Mouse (Mus musculus) midbrain, postnatal 0 days (tissue): Measurements from ENCODE around the gene Lrrc61. TPM values are rescaled to one million over a fixed set of nuclear protein-coding genes. Genes with fewer than 3 reads are reported as not detected.
"Not testable (repeated sequence)": the region's sequence is repeated elsewhere in the genome, so short reads cannot be mapped to it uniquely, and the experiment has no call there.

ENCODE experiments used
- ATAC-seq: fragments of 200-750 bp; cut with Nextera tagmentation; 2 replicates; pipeline ENCODE4 v1.8.0; 2017; ENCODE audit warnings: moderate number of reproducible peaks, mild to moderate bottlenecking, moderate TSS enrichment, moderate library complexity; ENCODE audit not compliant: low FRiP score
- DNase-seq: peaks from one replicate; pipeline ENCODE4 v3.0.0-alpha.2; 2015; ENCODE audit warnings: low spot score
- H3K27ac ChIP-seq: fragments of 300-500 bp; sonication (generic); 2 replicates; pipeline ENCODE4 v1.5.1; 2014; ENCODE audit warnings: low read depth, mild to moderate bottlenecking, low read length, mixed read lengths
- H3K27me3 ChIP-seq: fragments of 300-500 bp; sonication (generic); 2 replicates; pipeline ENCODE4 v1.6.1; 2014; ENCODE audit warnings: low read length, control low read depth, mixed read lengths; ENCODE audit not compliant: insufficient read depth
- H3K36me3 ChIP-seq: fragments of 300-500 bp; sonication (generic); 2 replicates; pipeline ENCODE4 v1.6.1; 2014; ENCODE audit warnings: low read length, control low read depth, mixed read lengths; ENCODE audit not compliant: insufficient read depth
- H3K4me1 ChIP-seq: fragments of 300-500 bp; sonication (generic); 2 replicates; pipeline ENCODE4 v1.6.1; 2014; ENCODE audit warnings: mild to moderate bottlenecking, control low read depth, antibody characterized with exemption, low read length, mixed read lengths; ENCODE audit not compliant: insufficient read depth
- H3K4me2 ChIP-seq: fragments of 300-500 bp; sonication (generic); 2 replicates; pipeline ENCODE4 v1.6.1; 2014; ENCODE audit warnings: low read depth, mild to moderate bottlenecking, low read length, mixed read lengths; ENCODE audit not compliant: poor library complexity, severe bottlenecking
- H3K4me3 ChIP-seq: fragments of 300-500 bp; sonication (generic); 2 replicates; pipeline ENCODE4 v1.5.1; 2014; ENCODE audit warnings: low read depth, mild to moderate bottlenecking, low read length, moderate library complexity
- H3K9ac ChIP-seq: fragments of 300-500 bp; sonication (generic); replicated peaks from 2 replicates; pipeline ENCODE4 v1.6.1; 2014; ENCODE audit warnings: mild to moderate bottlenecking, low read length, moderate library complexity, mixed read lengths; ENCODE audit not compliant: poor library complexity, severe bottlenecking
- H3K9me3 ChIP-seq: fragments of 300-500 bp; sonication (generic); 2 replicates; pipeline ENCODE4 v1.6.1; 2016; ENCODE audit warnings: low read length, control low read depth
- CTCF ChIP-seq: IDR thresholded peaks from 2 replicates; pipeline ENCODE4 v1.5.1; 2016; ENCODE audit warnings: antibody characterized with exemption, mild to moderate bottlenecking
- WGBS: fragments of 180-500 bp; shearing (Covaris S2); extraction: QIAGEN DNeasy Blood & Tissue Kit; methylation state at CpG from one replicate; pipeline ENCODE4 v1.1.7; 2014; 5-methylcytosine and 5-hydroxymethylcytosine counted together
- polyA plus RNA-seq: library from polyadenylated mRNA; unstranded; fragments of >200 nt; fragmentation: Nextera tagmentation; extraction: Ambion mirVana; gene quantifications from 2 replicates; pipeline ENCODE4 v1.2.1, GENCODE M21; 2015
- total RNA-seq: library from RNA; depleted of rRNA; stranded (reverse); fragments of >200 nt; gene quantifications from 2 replicates; pipeline ENCODE4 v1.2.3, GENCODE M21; 2014; rRNA removed

The Lrrc61 gene
- total RNA-seq (29.4 and 82.4 TPM in 2 replicates), polyA plus RNA-seq (21.4 and 23.3 TPM in 2 replicates)

DNA sequence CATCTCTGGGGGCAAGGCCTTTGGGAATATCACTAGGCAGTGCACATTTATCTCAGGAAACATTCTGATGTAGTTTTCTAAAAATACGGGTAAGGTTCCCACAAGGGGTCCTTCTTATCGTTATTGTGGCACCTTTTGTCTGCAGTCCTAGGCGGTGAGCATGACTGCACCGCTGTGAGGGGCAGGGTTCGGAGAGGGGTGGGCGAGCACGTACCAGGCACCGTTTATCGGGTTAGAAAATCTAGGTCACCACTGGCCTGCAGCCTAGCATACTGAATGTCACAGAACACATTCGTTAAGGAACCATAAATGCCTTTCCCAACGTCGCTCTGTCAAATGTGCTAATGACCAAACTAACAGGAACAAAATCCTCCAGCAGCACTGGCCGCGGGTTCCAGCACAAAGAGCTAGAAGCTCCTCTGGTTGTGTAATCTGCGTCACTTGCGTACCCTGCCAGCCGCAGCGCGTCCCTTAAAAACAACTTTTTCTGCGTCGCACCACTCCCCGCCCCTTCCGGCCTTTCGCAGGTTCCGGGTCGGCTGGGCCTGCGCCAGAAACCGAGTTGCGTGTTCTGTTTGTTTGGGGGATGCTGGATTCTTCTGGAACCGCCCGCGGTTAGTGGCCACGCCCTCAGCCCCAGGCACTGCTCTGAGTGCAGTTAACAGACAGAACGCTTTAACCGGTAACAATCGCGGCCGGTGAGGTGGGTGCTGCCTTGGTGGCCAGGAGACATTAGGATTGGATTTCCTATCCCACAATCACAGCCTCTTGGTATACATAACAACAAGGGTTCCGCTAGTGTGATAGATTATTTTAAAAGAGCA is at the start of gene Lrrc61:
Lrrc61 (plus strand) TSS at position 517 of the 824 bp plus-strand sequence.
- Histone ChIP-seq H3K27ac (peak within 1 kb of the TSS; percentile 98), H3K4me2 (peak within 1 kb of the TSS; percentile 75), H3K36me3 (peaks cover 10% of the 10 kb centered on the region; the same call in 1 of the 2 replicates), H3K9me3 (no peaks in the 10 kb centered on the region), H3K4me1 (peaks cover 11% of the 10 kb centered on the region; the same call in 1 of the 2 replicates), H3K4me3 (peak within 1 kb of the TSS; percentile 53), H3K9ac (peak within 1 kb of the TSS; percentile 65), H3K27me3 (no peaks in the 10 kb centered on the region)
- WGBS: under 1% methylated on average over 39 of the region's 39 CpGs
- TF ChIP-seq CTCF: no peak; the same call in 1 of the 2 replicates
- ATAC-seq (peak; percentile 93), DNase-seq (peak; percentile 98)

DNA sequence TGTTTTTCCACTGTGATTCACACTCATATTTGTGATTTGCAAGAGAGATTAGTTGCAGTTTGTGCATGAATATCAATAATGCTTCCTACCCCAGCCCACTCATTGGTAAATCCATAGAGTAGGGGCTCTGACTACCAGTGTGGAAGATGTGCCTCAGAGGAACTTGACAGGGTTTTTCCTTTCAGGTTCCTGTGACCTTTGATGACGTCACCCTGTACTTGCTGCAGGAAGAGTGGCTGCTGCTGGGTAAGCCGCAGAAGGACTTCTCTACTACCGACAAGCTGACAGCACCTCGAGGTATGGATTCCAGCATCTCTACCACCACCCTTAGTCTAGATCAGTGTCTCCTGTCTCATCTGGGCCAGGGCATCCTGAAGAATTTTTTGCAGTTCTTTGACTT is 46.5 kb upstream of the Lrrc61 start:
- H3K27ac ChIP-seq: no peak overlapping the region
- H3K27me3 ChIP-seq: no peaks in the 10 kb centered on the region
- ATAC-seq (no peak), DNase-seq (no peak)
- H3K4me1 ChIP-seq: no peaks in the 10 kb centered on the region
- WGBS: 78% methylated on average over 4 of the region's 4 CpGs
- no peaks in the 10 kb centered on the region for H3K9me3 ChIP-seq
- TF ChIP-seq CTCF: no peak
- H3K36me3 ChIP-seq: peaks cover 17% of the 10 kb centered on the region
- no peak overlapping the region for H3K4me2 ChIP-seq
- H3K9ac ChIP-seq: no peak overlapping the region
- H3K4me3 ChIP-seq: no peak overlapping the region

GRCm38 (mm10) chr6:48510426-48510825 is 44.2 kb upstream of the Lrrc61 start:
- no peaks in the 10 kb centered on the region for H3K4me1 ChIP-seq
- no peak overlapping the region for H3K9ac ChIP-seq
- H3K36me3 ChIP-seq: peaks cover 38% of the 10 kb centered on the region
- WGBS: 75% methylated on average over 4 of the region's 4 CpGs
- no peak overlapping the region for H3K4me3 ChIP-seq
- no peak overlapping the region for H3K27ac ChIP-seq
- DNase-seq (no peak), ATAC-seq (no peak)
- no peaks in the 10 kb centered on the region for H3K27me3 ChIP-seq
- H3K4me2 ChIP-seq: no peak overlapping the region
- TF ChIP-seq CTCF: no peak
- H3K9me3 ChIP-seq: no peaks in the 10 kb centered on the region

- 89% methylated on average over 7 of the region's 7 CpGs for WGBS
- no peak for TF ChIP-seq CTCF
Measured at GRCm38 (mm10) chr6:48511861-48512260, 42.7 kb upstream of the Lrrc61 start.

GRCm38 (mm10) chr6:48524882-48525281 is 29.7 kb upstream of the Lrrc61 start:
- H3K36me3 ChIP-seq: peaks cover 30% of the 10 kb centered on the region
- not testable (repeated sequence) for DNase-seq, H3K27me3 ChIP-seq, H3K9me3 ChIP-seq, H3K9ac ChIP-seq, ATAC-seq, H3K4me3 ChIP-seq, H3K4me2 ChIP-seq, H3K27ac ChIP-seq, H3K4me1 ChIP-seq
- 98% methylated on average over 12 of the region's 16 CpGs for WGBS

More at GRCm38 (mm10) chr6:48511861-48512260, 42.7 kb upstream of the Lrrc61 start:
- no peak overlapping the region for H3K9ac ChIP-seq
- no peak overlapping the region for H3K4me3 ChIP-seq
- peaks cover 44% of the 10 kb centered on the region for H3K36me3 ChIP-seq
- no peak for DNase-seq
- no peak overlapping the region for H3K4me2 ChIP-seq
- no peaks in the 10 kb centered on the region for H3K9me3 ChIP-seq
- H3K27me3 ChIP-seq: no peaks in the 10 kb centered on the region
- no peaks in the 10 kb centered on the region for H3K4me1 ChIP-seq
- no peak overlapping the region for H3K27ac ChIP-seq
- ATAC-seq: no peak

DNA sequence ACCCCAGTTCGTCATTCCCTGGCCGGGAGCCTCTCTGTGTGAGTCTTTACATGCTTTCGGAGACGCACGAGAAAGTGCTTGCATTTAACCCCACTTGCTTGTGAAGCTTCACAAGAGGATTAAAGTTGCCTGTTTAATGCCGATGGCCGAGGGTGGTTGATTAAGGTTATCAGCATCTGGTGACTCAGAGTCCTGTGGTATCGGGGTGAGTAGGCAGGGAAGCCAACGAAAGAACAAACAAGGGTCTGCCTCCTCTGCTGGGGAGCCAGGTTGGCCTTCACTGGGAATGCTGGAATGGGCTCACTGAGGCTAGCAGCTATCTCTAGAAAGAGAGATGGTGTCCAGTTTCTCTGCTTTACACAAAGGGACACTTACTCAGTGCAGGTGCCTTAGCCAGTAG is 26.7 kb upstream of the Lrrc61 start:
- DNase-seq (no peak), ATAC-seq (no peak)
- no peak overlapping the region for H3K4me3 ChIP-seq
- H3K27ac ChIP-seq: no peak overlapping the region
- no peaks in the 10 kb centered on the region for H3K4me1 ChIP-seq
- TF ChIP-seq CTCF: no peak
- H3K9ac ChIP-seq: no peak overlapping the region
- H3K36me3 ChIP-seq: peaks cover 50% of the 10 kb centered on the region
- no peaks in the 10 kb centered on the region for H3K27me3 ChIP-seq
- 80% methylated on average over 9 of the region's 9 CpGs for WGBS
- no peak overlapping the region for H3K4me2 ChIP-seq
- no peaks in the 10 kb centered on the region for H3K9me3 ChIP-seq
